Mouse (Mus musculus) MEL (cell line): ENCODE measurements around the gene Ttll1. TPM values are rescaled to one million over a fixed set of nuclear protein-coding genes. Genes with fewer than 3 reads are reported as not detected.

Experiments
- DNase-seq: peaks from one replicate; pipeline ENCODE4 v3.0.0; 2011; ENCODE audit warnings: low read depth, low spot score
- H3K27ac ChIP-seq: 2 replicates; pipeline ENCODE4 v1.5.1; 2012; ENCODE audit warnings: low read depth, mild to moderate bottlenecking, control low read depth, low read length, moderate library complexity; ENCODE audit not compliant: control insufficient read depth
- H3K27me3 ChIP-seq, 2 experiments: fragments of 150-350 bp in 1 of 2; sonication (generic) in 1 of 2; 2 replicates each; pipeline ENCODE4 v1.6.1; 2012; ENCODE audit warnings: low read length in 2 of 2, mild to moderate bottlenecking in 2 of 2, improper control_type of control experiment in 1 of 2, moderate library complexity in 1 of 2; ENCODE audit not compliant: insufficient read depth in 2 of 2, control insufficient read depth in 1 of 2
- H3K36me3 ChIP-seq, 2 experiments: 2 replicates each; pipeline ENCODE4 v1.6.1; 2012 to 2014; ENCODE audit warnings: low read length in 2 of 2, improper control_type of control experiment in 1 of 2, inconsistent platforms in 1 of 2, mild to moderate bottlenecking in 1 of 2; ENCODE audit not compliant: insufficient read depth in 2 of 2, control insufficient read depth in 1 of 2
- H3K4me1 ChIP-seq, 2 experiments: fragments of 150-350 bp in 1 of 2; sonication (generic) in 1 of 2; 2 replicates each; pipeline ENCODE4 v1.6.1; 2012; ENCODE audit warnings: low read length in 2 of 2, improper control_type of control experiment in 1 of 2, mild to moderate bottlenecking in 1 of 2; ENCODE audit not compliant: insufficient read depth in 2 of 2, control insufficient read depth in 1 of 2
- H3K4me3 ChIP-seq, 2 experiments: fragments of 150-350 bp in 1 of 2; sonication (generic) in 1 of 2; 2 replicates each; pipeline ENCODE4 v1.5.1; 2012; ENCODE audit warnings: low read depth in 2 of 2, low read length in 2 of 2, mild to moderate bottlenecking in 2 of 2, moderate library complexity in 2 of 2, control low read depth in 1 of 2, improper control_type of control experiment in 1 of 2; ENCODE audit not compliant: control insufficient read depth in 1 of 2, insufficient read depth in 1 of 2
- H3K79me2 ChIP-seq: 2 replicates; pipeline ENCODE4 v1.6.1; 2012; ENCODE audit warnings: mild to moderate bottlenecking, low read length, moderate library complexity; ENCODE audit not compliant: control insufficient read depth, poor library complexity, insufficient read depth
- H3K9ac ChIP-seq: 2 replicates; pipeline ENCODE4 v1.6.1; 2012; ENCODE audit warnings: low read depth, mild to moderate bottlenecking, control low read depth, low read length, moderate library complexity; ENCODE audit not compliant: control insufficient read depth, poor library complexity, severe bottlenecking
- H3K9me3 ChIP-seq: fragments of 150-350 bp; sonication (generic); replicated peaks from 2 replicates; pipeline ENCODE4 v1.6.1; 2012; ENCODE audit warnings: mild to moderate bottlenecking, low read length, improper control_type of control experiment, moderate library complexity; ENCODE audit not compliant: insufficient read depth
- BHLHE40 ChIP-seq: IDR thresholded peaks from 2 replicates; pipeline ENCODE4 v1.6.1; 2012; ENCODE audit warnings: low read depth, mild to moderate bottlenecking, inconsistent platforms, low read length, improper control_type of control experiment, borderline replicate concordance
- CHD1 ChIP-seq: IDR thresholded peaks from 2 replicates; pipeline ENCODE4 v1.6.1; 2012; ENCODE audit warnings: low read depth, mild to moderate bottlenecking, inconsistent platforms, low read length, improper control_type of control experiment
- CHD2 ChIP-seq: IDR thresholded peaks from 2 replicates; pipeline ENCODE4 v1.6.1; 2011; ENCODE audit warnings: low read length, improper control_type of control experiment
- CTCF ChIP-seq, 3 experiments: IDR thresholded peaks in 2 of 3; conservative IDR thresholded peaks in 1 of 3; 2 replicates each; pipeline ENCODE4 v1.5.1; 2011 to 2012; ENCODE audit warnings: low read length in 3 of 3, low read depth in 2 of 3, mild to moderate bottlenecking in 2 of 3, improper control_type of control experiment in 1 of 3, inconsistent platforms in 1 of 3, mixed read lengths in 1 of 3, moderate library complexity in 1 of 3; ENCODE audit not compliant: control insufficient read depth in 1 of 3, insufficient read depth in 1 of 3, poor library complexity in 1 of 3, severe bottlenecking in 1 of 3
- E2F4 ChIP-seq: IDR thresholded peaks from 2 replicates; pipeline ENCODE4 v1.6.1; 2011; ENCODE audit warnings: low read depth, low read length, improper control_type of control experiment, borderline replicate concordance
- ELF1 ChIP-seq: IDR thresholded peaks from 2 replicates; pipeline ENCODE4 v1.6.1; 2014; ENCODE audit warnings: low read depth, mild to moderate bottlenecking, inconsistent platforms, low read length, improper control_type of control experiment, moderate library complexity
- EP300 ChIP-seq, 2 experiments: IDR thresholded peaks; 2 replicates each; pipeline ENCODE4 v1.6.1; 2011; ENCODE audit warnings: improper control_type of control experiment in 2 of 2, low read length in 2 of 2, low read depth in 1 of 2, mild to moderate bottlenecking in 1 of 2
- ETS1 ChIP-seq: IDR thresholded peaks from 2 replicates; pipeline ENCODE4 v1.6.1; 2012; ENCODE audit warnings: low read depth, mild to moderate bottlenecking, inconsistent platforms, low read length, improper control_type of control experiment, moderate library complexity
- KAT2A ChIP-seq: conservative IDR thresholded peaks from 2 replicates; pipeline ENCODE4 v1.6.1; 2012; ENCODE audit warnings: low read depth, low read length, improper control_type of control experiment, inconsistent platforms
- MAZ ChIP-seq: IDR thresholded peaks from 2 replicates; pipeline ENCODE4 v1.6.1; 2012; ENCODE audit warnings: low read depth, mild to moderate bottlenecking, inconsistent platforms, low read length, improper control_type of control experiment
- MXI1 ChIP-seq: IDR thresholded peaks from 2 replicates; pipeline ENCODE4 v1.6.1; 2011; ENCODE audit warnings: mild to moderate bottlenecking, low read depth, low read length, improper control_type of control experiment
- MYB ChIP-seq: IDR thresholded peaks from 2 replicates; pipeline ENCODE4 v1.6.1; 2011; ENCODE audit warnings: mild to moderate bottlenecking, low read depth, low read length, improper control_type of control experiment
- MYC ChIP-seq: IDR thresholded peaks from 2 replicates; pipeline ENCODE4 v1.6.1; 2011; ENCODE audit warnings: low read depth, mild to moderate bottlenecking, low read length, improper control_type of control experiment, moderate library complexity
- NELFE ChIP-seq: IDR thresholded peaks from 2 replicates; pipeline ENCODE4 v1.6.1; 2011; ENCODE audit warnings: low read depth, low read length, improper control_type of control experiment
- NRF1 ChIP-seq: IDR thresholded peaks from 2 replicates; pipeline ENCODE4 v1.6.1; 2014; ENCODE audit warnings: low read depth, mild to moderate bottlenecking, inconsistent platforms, low read length, improper control_type of control experiment, moderate library complexity; ENCODE audit not compliant: poor library complexity, insufficient read depth, severe bottlenecking
- POLR2A ChIP-seq, 2 experiments: IDR thresholded peaks; 2 replicates each; pipeline ENCODE4 v1.6.1; 2011 to 2012; ENCODE audit warnings: low read length in 2 of 2, mild to moderate bottlenecking in 2 of 2, control low read depth in 1 of 2, improper control_type of control experiment in 1 of 2, low read depth in 1 of 2, moderate library complexity in 1 of 2; ENCODE audit not compliant: control insufficient read depth in 1 of 2, insufficient read depth in 1 of 2, poor library complexity in 1 of 2
- RAD21 ChIP-seq: IDR thresholded peaks from 2 replicates; pipeline ENCODE4 v1.6.1; 2011; ENCODE audit warnings: mild to moderate bottlenecking, low read depth, low read length, improper control_type of control experiment
- RCOR1 ChIP-seq: IDR thresholded peaks from 2 replicates; pipeline ENCODE4 v1.6.1; 2012; ENCODE audit warnings: low read depth, mild to moderate bottlenecking, inconsistent platforms, low read length, improper control_type of control experiment
- SIN3A ChIP-seq: IDR thresholded peaks from 2 replicates; pipeline ENCODE4 v1.6.1; 2012; ENCODE audit warnings: low read length, improper control_type of control experiment, inconsistent platforms
- SMC3 ChIP-seq: IDR thresholded peaks from 2 replicates; pipeline ENCODE4 v1.6.1; 2011; ENCODE audit warnings: low read depth, low read length, improper control_type of control experiment
- UBTF ChIP-seq: IDR thresholded peaks from 2 replicates; pipeline ENCODE4 v1.6.1; 2012; ENCODE audit warnings: low read depth, mild to moderate bottlenecking, inconsistent platforms, low read length, improper control_type of control experiment, moderate library complexity, borderline replicate concordance; ENCODE audit not compliant: insufficient read depth
- USF1 ChIP-seq: IDR thresholded peaks from 2 replicates; pipeline ENCODE4 v1.6.1; 2014; ENCODE audit warnings: low read depth, mild to moderate bottlenecking, inconsistent platforms, low read length, improper control_type of control experiment, moderate library complexity
- ZC3H11A ChIP-seq: IDR thresholded peaks from 2 replicates; pipeline ENCODE4 v1.6.1; 2012; ENCODE audit warnings: low read depth, mild to moderate bottlenecking, inconsistent platforms, low read length, improper control_type of control experiment
- ZKSCAN1 ChIP-seq: IDR thresholded peaks from 2 replicates; pipeline ENCODE4 v1.6.1; 2012; ENCODE audit warnings: low read depth, mild to moderate bottlenecking, inconsistent platforms, low read length, improper control_type of control experiment, moderate library complexity
- ZMIZ1 ChIP-seq: IDR thresholded peaks from 2 replicates; pipeline ENCODE4 v1.6.1; 2012; ENCODE audit warnings: low read depth, mild to moderate bottlenecking, inconsistent platforms, low read length, improper control_type of control experiment, moderate library complexity
- polyA plus RNA-seq, 2 experiments: library from polyadenylated mRNA; stranded (reverse) in 1 of 2; unstranded in 1 of 2; fragments of >175 nt in 1 of 2; fragments of >200 nt in 1 of 2; gene quantifications; 2 replicates each; pipeline versions ENCODE4 v1.2.1 to v1.2.4; 2012; ENCODE audit warnings: low replicate concordance in 2 of 2, low read depth in 1 of 2; ENCODE audit not compliant: insufficient read length in 2 of 2, insufficient read depth in 1 of 2, missing spikeins in 1 of 2
- total RNA-seq: library from RNA; depleted of rRNA; stranded (reverse); fragments of 300-350 nt; gene quantifications from 2 replicates; pipeline ENCODE4 v1.2.3, GENCODE M21; 2012

Ttll1 gene
- total and polyA plus RNA-seq, 3 experiments, result 3.4 to 14.1 TPM; not detected in 1

DNA sequence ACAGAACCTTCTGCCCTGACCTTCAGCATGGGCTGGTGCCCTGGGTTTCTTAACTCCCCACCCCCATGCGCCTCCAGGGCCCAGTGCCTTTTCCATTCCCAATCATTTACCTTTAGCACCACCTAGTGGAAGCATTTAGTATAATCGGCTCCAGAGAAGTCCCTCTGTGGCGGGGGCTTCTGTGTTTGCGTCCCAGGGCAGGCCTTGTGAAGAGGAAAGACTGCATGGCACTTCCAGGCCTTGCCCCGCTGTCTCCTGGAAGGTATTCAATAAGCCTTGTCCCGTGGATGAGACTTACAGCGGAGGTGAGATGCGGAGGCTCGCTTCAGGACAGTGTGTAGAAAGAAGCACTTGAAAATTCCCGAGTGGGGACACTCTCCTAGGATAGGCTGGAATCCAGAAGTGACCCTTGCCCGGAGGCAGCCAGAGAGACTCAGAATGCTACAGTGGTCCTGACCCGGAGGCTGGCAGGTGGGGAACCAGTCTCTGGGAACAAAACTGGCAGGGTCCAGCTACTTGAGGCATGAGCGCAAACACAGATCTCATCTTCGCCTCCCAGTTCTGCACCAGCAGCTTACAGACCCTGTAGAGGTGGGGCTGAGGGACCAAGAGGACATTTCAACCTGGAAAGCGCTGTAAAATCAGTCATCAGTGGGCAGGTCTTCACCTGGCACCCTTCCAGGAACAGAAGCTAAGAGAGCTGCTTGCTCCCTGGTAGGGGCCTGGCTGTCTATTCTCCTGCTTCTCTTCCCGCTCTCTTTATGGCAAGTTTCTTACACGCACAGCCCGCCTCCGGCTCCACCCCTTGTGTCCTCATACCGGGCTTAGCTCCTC lies 7.7 kb upstream of the Ttll1 start:
- Histone ChIP-seq H3K27me3 (peaks cover 1 to 4% of the 10 kb centered on the region in 2 experiments; a peak in 3 of 4 replicates), H3K36me3 (no peaks in the 10 kb centered on the region), H3K27ac (no peak overlapping the region), H3K4me3 (no peak overlapping the region), H3K79me2 (no peaks in the 10 kb centered on the region), H3K9ac (no peak overlapping the region), H3K9me3 (no peaks in the 10 kb centered on the region), H3K4me1 (peaks cover 0 to 7% of the 10 kb centered on the region in 2 experiments; a peak in 1 of 4 replicates)
- DNase-seq, result peak; percentile 74
- TF ChIP-seq BHLHE40 (peak; percentile 43; the same call in 1 of the 2 replicates), MXI1 (no peak), CTCF (IDR thresholded peaks at IDR 0.05 in 2 of 3, conservative IDR thresholded peaks at IDR 0.05 in 1 of 3; ENCODE audit: control insufficient read depth in 1 of 3, insufficient read depth in 1 of 3, low read depth in 2 of 3, low read length in 3 of 3, poor library complexity in 1 of 3, severe bottlenecking in 1 of 3) (peak; percentile 50 to 93 (median 71)), USF1 (no peak), SMC3 (peak; percentile 87), UBTF (no peak), ZC3H11A (peak; percentile 88), MAZ (peak; percentile 84; the same call in 1 of the 2 replicates), RAD21 (peak; percentile 96), SIN3A (peak; percentile 50; the same call in 1 of the 2 replicates), RCOR1 (no peak), MYC (no peak), CHD2 (peak; percentile 34; the same call in 1 of the 2 replicates), E2F4 (no peak), ETS1 (no peak), ELF1 (no peak)
- TF ChIP-seq, all 39 proteins: peak for 8

DNA sequence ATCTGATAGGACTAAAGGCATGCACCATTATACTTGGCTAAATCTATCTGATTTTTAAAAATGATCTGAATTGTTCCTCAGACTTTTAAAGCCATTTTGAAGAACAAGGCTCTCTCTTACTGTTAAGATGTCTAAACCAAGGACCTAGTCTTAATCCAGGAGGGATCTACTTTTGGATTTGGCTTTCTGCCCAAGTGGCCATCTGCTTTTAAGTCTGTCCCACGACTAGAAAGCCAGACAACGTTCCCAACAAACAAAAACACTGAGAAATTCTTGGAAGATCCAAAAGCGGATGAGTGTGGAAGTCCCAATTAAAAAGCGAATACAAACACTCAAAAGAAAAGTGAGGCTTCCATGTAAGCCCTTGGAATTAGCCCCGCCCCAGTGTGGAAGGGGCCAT lies 4.3 kb upstream of the Ttll1 start:
- Histone ChIP-seq H3K9ac (no peak overlapping the region), H3K27me3 (peaks cover 0 to 1% of the 10 kb centered on the region in 2 experiments; a peak in 2 of 4 replicates), H3K27ac (no peak overlapping the region), H3K36me3 (peaks cover 0 to 2% of the 10 kb centered on the region in 2 experiments; a peak in 1 of 4 replicates), H3K4me3 (no peak overlapping the region), H3K9me3 (no peaks in the 10 kb centered on the region), H3K79me2 (no peaks in the 10 kb centered on the region; the same call in 1 of the 2 replicates), H3K4me1 (peaks cover 0 to 7% of the 10 kb centered on the region in 2 experiments; a peak in 1 of 4 replicates)
- no peak for DNase-seq
- TF ChIP-seq KAT2A (no peak), ZMIZ1 (no peak), CHD1 (no peak), ZKSCAN1 (no peak), POLR2A (IDR thresholded peaks at IDR 0.05; ENCODE audit: control insufficient read depth in 1 of 2, insufficient read depth in 1 of 2, low read depth in 1 of 2, low read length in 2 of 2, poor library complexity in 1 of 2) (no peak), NRF1 (no peak), MYC (no peak), ELF1 (no peak), MYB (no peak), EP300 (IDR thresholded peaks at IDR 0.05; ENCODE audit: low read depth in 1 of 2, low read length in 2 of 2) (no peak), NELFE (no peak), UBTF (no peak)
